Mouse (Mus musculus) yolk sac, embryonic 10.5 days (tissue): ENCODE data around the gene Olfr611.
"Not testable (repeated sequence)": the region's sequence is repeated elsewhere in the genome, so short reads cannot be mapped to it uniquely, and the experiment has no call there.

Experiments
- DNase-seq: peaks from one replicate; pipeline ENCODE4 v3.0.0-alpha.2; 2017; ENCODE audit warnings: low spot score

Olfr611 gene

GRCm38 (mm10) chr7:103520746-103521145 lies at the start of gene Olfr611:
Gene Olfr611, minus strand, starts transcription at chr7:103520846.
- DNase-seq = not testable (repeated sequence)

GRCm38 (mm10) chr7:103569043-103569442 lies 48.4 kb upstream of the Olfr611 start, which contains the start of gene Olfr616:
Gene Olfr616, minus strand, starts transcription at chr7:103569143.
- no peak for DNase-seq

GRCm38 (mm10) chr7:103555779-103556178 lies 35.1 kb upstream of the Olfr611 start, which contains the start of gene Olfr615:
Gene Olfr615, plus strand, starts transcription at chr7:103556079.
- no peak for DNase-seq

GRCm38 (mm10) chr7:103547774-103548173 lies 27.1 kb upstream of the Olfr611 start, which contains the start of gene Olfr613:
Gene Olfr613, plus strand, starts transcription at chr7:103548074.
- no peak for DNase-seq

- DNase-seq = not testable (repeated sequence)
Observed at GRCm38 (mm10) chr7:103542617-103543016, 22.0 kb upstream of the Olfr611 start, which contains the start of gene Olfr612. Gene Olfr612, minus strand, starts transcription at chr7:103542717.

- DNase-seq = no peak
Observed at GRCm38 (mm10) chr7:103512022-103512421, 8.6 kb downstream of the Olfr611 start, which contains the start of gene Olfr610. Gene Olfr610, minus strand, starts transcription at chr7:103512122.

GRCm38 (mm10) chr7:103497962-103498361 lies 22.7 kb downstream of the Olfr611 start, which contains the start of gene Olfr609:
Gene Olfr609, minus strand, starts transcription at chr7:103498062.
- no peak for DNase-seq

GRCm38 (mm10) chr7:103477106-103477505 lies 43.5 kb downstream of the Olfr611 start:
- DNase-seq = not testable (repeated sequence)

- no peak for DNase-seq
Observed at GRCm38 (mm10) chr7:103469577-103469976, 51.1 kb downstream of the Olfr611 start, which contains the start of gene Olfr608. Gene Olfr608, plus strand, starts transcription at chr7:103469877.
